Mouse (Mus musculus) CH12.LX (cell line): Measurements from ENCODE around the gene 2810459M11Rik. TPM values are rescaled to one million over a fixed set of nuclear protein-coding genes. Genes with fewer than 3 reads are reported as not detected.

Source experiments
- DNase-seq: peaks from one replicate; pipeline ENCODE4 v3.0.0-alpha.2; 2013; ENCODE audit errors: extremely low read depth
- H3K27ac ChIP-seq: 2 replicates; pipeline ENCODE4 v1.5.1; 2012; ENCODE audit warnings: low read depth, mild to moderate bottlenecking, control low read depth, moderate library complexity; ENCODE audit not compliant: insufficient read depth
- H3K27me3 ChIP-seq: replicated peaks from 2 replicates; pipeline ENCODE3; 2012; ENCODE audit warnings: inconsistent platforms
- H3K36me3 ChIP-seq, 2 experiments: replicated peaks in 1 of 2; 2 replicates each; pipeline versions ENCODE3 to v1.6.1; 2012; ENCODE audit warnings: inconsistent platforms in 1 of 2, low read length in 1 of 2, mild to moderate bottlenecking in 1 of 2, mixed read lengths in 1 of 2, moderate library complexity in 1 of 2; ENCODE audit not compliant: control insufficient read depth in 1 of 2, insufficient read depth in 1 of 2
- H3K4me1 ChIP-seq, 2 experiments: 2 replicates each; pipeline ENCODE4 v1.6.1; 2012; ENCODE audit warnings: inconsistent platforms in 1 of 2, moderate library complexity in 1 of 2; ENCODE audit not compliant: insufficient read depth in 2 of 2, control insufficient read depth in 1 of 2
- H3K4me2 ChIP-seq: 2 replicates; pipeline ENCODE4 v1.6.1; 2012; ENCODE audit warnings: low read depth, mild to moderate bottlenecking, control low read depth; ENCODE audit not compliant: poor library complexity, insufficient read depth, severe bottlenecking
- H3K4me3 ChIP-seq, 3 experiments: fragments of 150-350 bp in 1 of 3; sonication (generic) in 1 of 3; replicated peaks in 1 of 3; 2 replicates each; pipeline versions ENCODE3 to v1.5.1; 2011 to 2012; ENCODE audit warnings: low read depth in 2 of 3, low read length in 2 of 3, mild to moderate bottlenecking in 2 of 3, moderate library complexity in 2 of 3, control low read depth in 1 of 3, improper control_type of control experiment in 1 of 3, inconsistent platforms in 1 of 3, mixed read lengths in 1 of 3; ENCODE audit not compliant: poor library complexity in 1 of 3
- H3K79me2 ChIP-seq: replicated peaks from 2 replicates; pipeline ENCODE4 v1.6.1; 2012; ENCODE audit warnings: mild to moderate bottlenecking, moderate library complexity; ENCODE audit not compliant: control insufficient read depth, poor library complexity, insufficient read depth, severe bottlenecking; ENCODE audit errors: extremely low read depth
- H3K9ac ChIP-seq: 2 replicates; pipeline ENCODE4 v1.6.1; 2012; ENCODE audit warnings: low read depth, mild to moderate bottlenecking, control low read depth, moderate library complexity; ENCODE audit not compliant: insufficient read depth
- H3K9me3 ChIP-seq: replicated peaks from 2 replicates; pipeline ENCODE3; 2012; ENCODE audit warnings: low read length, inconsistent platforms, mixed read lengths
- CTCF ChIP-seq, 2 experiments: IDR thresholded peaks in 1 of 2; conservative IDR thresholded peaks in 1 of 2; 2 replicates each; pipeline ENCODE4 v1.5.1; 2011 to 2012; ENCODE audit warnings: low read depth in 2 of 2, low read length in 2 of 2, improper control_type of control experiment in 1 of 2, inconsistent platforms in 1 of 2, mild to moderate bottlenecking in 1 of 2, moderate library complexity in 1 of 2
- HCFC1 ChIP-seq: IDR thresholded peaks from 2 replicates; pipeline ENCODE4 v1.6.1; 2012; ENCODE audit warnings: low read depth, mild to moderate bottlenecking, inconsistent platforms, low read length, improper control_type of control experiment
- IRF4 ChIP-seq: IDR thresholded peaks from 2 replicates; pipeline ENCODE4 v1.6.1; 2014; ENCODE audit warnings: low read depth, mild to moderate bottlenecking, inconsistent platforms, low read length, improper control_type of control experiment
- JUND ChIP-seq: conservative IDR thresholded peaks from 2 replicates; pipeline ENCODE4 v1.6.1; 2011; ENCODE audit warnings: low read depth, low read length, improper control_type of control experiment
- MAZ ChIP-seq: IDR thresholded peaks from 2 replicates; pipeline ENCODE4 v1.6.1; 2012; ENCODE audit warnings: low read depth, mild to moderate bottlenecking, inconsistent platforms, low read length, improper control_type of control experiment, moderate library complexity
- MEF2A ChIP-seq: IDR thresholded peaks from 2 replicates; pipeline ENCODE4 v1.6.1; 2014; ENCODE audit warnings: low read depth, mild to moderate bottlenecking, inconsistent platforms, low read length, improper control_type of control experiment, borderline replicate concordance
- MXI1 ChIP-seq: IDR thresholded peaks from 2 replicates; pipeline ENCODE4 v1.6.1; 2011; ENCODE audit warnings: mild to moderate bottlenecking, low read depth, low read length, improper control_type of control experiment
- MYC ChIP-seq: IDR thresholded peaks from 2 replicates; pipeline ENCODE4 v1.6.1; 2011; ENCODE audit warnings: low read depth, mild to moderate bottlenecking, improper control_type of control experiment, low read length
- NELFE ChIP-seq: IDR thresholded peaks from 2 replicates; pipeline ENCODE4 v1.6.1; 2011; ENCODE audit warnings: low read depth, low read length, improper control_type of control experiment
- PAX5 ChIP-seq: IDR thresholded peaks from 2 replicates; pipeline ENCODE4 v1.6.1; 2012; ENCODE audit warnings: low read length, inconsistent platforms, mixed read lengths
- POLR2A ChIP-seq: IDR thresholded peaks from 2 replicates; pipeline ENCODE4 v1.6.1; 2011; ENCODE audit warnings: low read depth, mild to moderate bottlenecking, improper control_type of control experiment, low read length
- POLR2AphosphoS2 ChIP-seq: IDR thresholded peaks from 2 replicates; pipeline ENCODE4 v1.6.1; 2011; ENCODE audit warnings: low read depth, low read length, improper control_type of control experiment
- RAD21 ChIP-seq: IDR thresholded peaks from 2 replicates; pipeline ENCODE4 v1.6.1; 2011; ENCODE audit warnings: low read depth, mild to moderate bottlenecking, low read length, improper control_type of control experiment, moderate library complexity
- SMC3 ChIP-seq: IDR thresholded peaks from 2 replicates; pipeline ENCODE4 v1.6.1; 2011; ENCODE audit warnings: low read depth, low read length, improper control_type of control experiment
- TBP ChIP-seq: conservative IDR thresholded peaks from 2 replicates; pipeline ENCODE4 v1.6.1; 2011; ENCODE audit warnings: low read depth, low read length, improper control_type of control experiment
- TCF12 ChIP-seq: IDR thresholded peaks from 2 replicates; pipeline ENCODE4 v1.6.1; 2014; ENCODE audit warnings: low read depth, mild to moderate bottlenecking, inconsistent platforms, low read length, improper control_type of control experiment
- ZNF384 ChIP-seq: IDR thresholded peaks from 2 replicates; pipeline ENCODE4 v1.6.1; 2012; ENCODE audit warnings: low read depth, low read length, improper control_type of control experiment, inconsistent platforms
- dilution Hi-C: fragments of 300-500 bp; cut with MboI; formaldehyde crosslinking; loops from 2 replicates; pipeline ENCODE4 v1.14.3; 2020; ENCODE audit warnings: low sequenced_read_pairs; ENCODE audit not compliant: extremely low pct_unique_long_range_greater_than_20kb, extremely low pct_ligation_motif_present
- in situ Hi-C: fragments of 300-500 bp; cut with MboI; formaldehyde crosslinking; loops from 3 replicates; pipeline ENCODE4 v1.14.3; 2019; ENCODE audit warnings: low sequenced_read_pairs, low pct_ligation_motif_present, low pct_unique_long_range_greater_than_20kb, mixed read lengths
- polyA plus RNA-seq: library from polyadenylated mRNA; unstranded; fragments of >175 nt; gene quantifications from 2 replicates; pipeline ENCODE4 v1.2.1, GENCODE M21; 2012; ENCODE audit warnings: low read depth; ENCODE audit not compliant: insufficient read length
- total RNA-seq, 2 experiments: library from RNA; depleted of rRNA; stranded (reverse); fragments of 300-350 nt in 1 of 2; fragments of >200 nt in 1 of 2; gene quantifications; 2 replicates each; pipeline ENCODE4 v1.2.3; 2012 to 2014

2810459M11Rik gene
- total and polyA plus RNA-seq, 3 experiments = not detected

GRCm38 (mm10) chr1:86058856-86059769 lies 13.4 kb downstream of the 2810459M11Rik start:
- Histone ChIP-seq H3K4me3 (peak overlapping the region in 1 of 3 experiments; percentile 25), H3K4me1 (peaks cover 4 to 18% of the 10 kb centered on the region in 2 experiments; a peak in 3 of 4 replicates)

GRCm38 (mm10) chr1:86062523-86062922 lies 16.9 kb downstream of the 2810459M11Rik start:
- dilution Hi-C loops (no loop called here), in situ Hi-C loops (no loop called here)
- peaks cover 2% of the 10 kb centered on the region for H3K9me3 ChIP-seq
- peaks cover 2% of the 10 kb centered on the region for H3K27me3 ChIP-seq
- TF ChIP-seq CTCF (conservative IDR thresholded peaks at IDR 0.05 in 1 of 2, IDR thresholded peaks at IDR 0.05 in 1 of 2; ENCODE audit: low read depth in 2 of 2, low read length in 2 of 2) = peak in 1 of 2 experiments; percentile 45; a peak in 1 of 4 replicates
- no peak for TF ChIP-seq PAX5
- TF ChIP-seq RAD21 = peak; percentile 3
- H3K36me3 ChIP-seq = peaks cover 0 to 7% of the 10 kb centered on the region in 2 experiments
- H3K79me2 ChIP-seq = peaks cover 27% of the 10 kb centered on the region
- H3K4me3 ChIP-seq = no peak overlapping the region
- no peak overlapping the region for H3K4me2 ChIP-seq
- peaks cover 8 to 34% of the 10 kb centered on the region in 2 experiments; a peak in 3 of 4 replicates for H3K4me1 ChIP-seq
- no peak for DNase-seq
- H3K27ac ChIP-seq = no peak overlapping the region
- no peak overlapping the region for H3K9ac ChIP-seq

More at GRCm38 (mm10) chr1:86058856-86059769, 13.4 kb downstream of the 2810459M11Rik start:
- H3K9ac ChIP-seq = peak overlapping the region; percentile 46; the same call in 1 of the 2 replicates
- H3K36me3 ChIP-seq = no peaks in the 10 kb centered on the region
- H3K79me2 ChIP-seq = no peaks in the 10 kb centered on the region
- no peaks in the 10 kb centered on the region for H3K9me3 ChIP-seq
- no peak overlapping the region for H3K27ac ChIP-seq
- in situ Hi-C loops = no loop called here
- TF ChIP-seq MXI1 (0 out of 2 replicates have a peak, but pooled peaks have one; percentile 36), MYC (0 out of 2 replicates have a peak, but pooled peaks have one; percentile 8), POLR2A (peak; percentile 53; the same call in 1 of the 2 replicates), HCFC1 (peak; percentile 15; the same call in 1 of the 2 replicates), TCF12 (0 out of 2 replicates have a peak, but pooled peaks have one; percentile 12), IRF4 (peak; percentile 98), TBP (peak; percentile 40; the same call in 1 of the 2 replicates), RAD21 (peak; percentile 72), MAZ (no peak), JUND (no peak), NELFE (no peak; the same call in 1 of the 2 replicates), SMC3 (peak; percentile 64), POLR2AphosphoS2 (no peak), MEF2A (0 out of 2 replicates have a peak, but pooled peaks have one; percentile 45), ZNF384 (peak; percentile 88), CTCF (conservative IDR thresholded peaks at IDR 0.05 in 1 of 2, IDR thresholded peaks at IDR 0.05 in 1 of 2; ENCODE audit: low read depth in 2 of 2, low read length in 2 of 2) (peak; percentile 74 to 98)
- DNase-seq = peak; percentile 91
- H3K27me3 ChIP-seq = peaks cover 19% of the 10 kb centered on the region
- dilution Hi-C loops = no loop called here
- H3K4me2 ChIP-seq = peak overlapping the region; percentile 79
